Mouse (Mus musculus): ENCODE data around the gene Olfml3. TPM values are rescaled to one million over a fixed set of nuclear protein-coding genes. Genes with fewer than 3 reads are reported as not detected.

The Olfml3 gene
- polyA plus RNA-seq, 1 experiment: 0.12 TPM

GRCm38 (mm10) chr3:103743208-103743607 is 5.4 kb upstream of the Olfml3 start:
- H3K9me3 ChIP-seq: no peaks in the 10 kb centered on the region
- H3K4me3 ChIP-seq (replicated peaks): no peak overlapping the region
- peaks cover 100% of the 10 kb centered on the region for H3K36me3 ChIP-seq (replicated peaks; ENCODE audit: low read length)
- TF ChIP-seq GATA1 (IDR thresholded peaks at IDR 0.05; ENCODE audit: borderline replicate concordance, low read length) (no peak), FLI1 (IDR thresholded peaks at IDR 0.05; ENCODE audit: low read length) (no peak)
- peaks cover 77% of the 10 kb centered on the region for H3K4me1 ChIP-seq
- no peaks in the 10 kb centered on the region for H3K27me3 ChIP-seq (replicated peaks)

GRCm38 (mm10) chr3:103740342-103740741 is 2.5 kb upstream of the Olfml3 start:
- Histone ChIP-seq H3K27me3 (replicated peaks) (no peaks in the 10 kb centered on the region), H3K36me3 (replicated peaks; ENCODE audit: low read length) (peaks cover 100% of the 10 kb centered on the region), H3K4me1 (peaks cover 60% of the 10 kb centered on the region), H3K9me3 (no peaks in the 10 kb centered on the region), H3K4me3 (replicated peaks) (no peak overlapping the region)
- TF ChIP-seq FLI1 (IDR thresholded peaks at IDR 0.05; ENCODE audit: low read length) (no peak), GATA1 (IDR thresholded peaks at IDR 0.05; ENCODE audit: borderline replicate concordance, low read length) (no peak)

GRCm38 (mm10) chr3:103739329-103739728 is 1.5 kb upstream of the Olfml3 start, which contains the start of gene Gm10964:
TSS of gene Gm10964 (plus strand) at chr3:103739366.
- H3K4me1 ChIP-seq: peaks cover 62% of the 10 kb centered on the region
- TF ChIP-seq FLI1 (IDR thresholded peaks at IDR 0.05; ENCODE audit: low read length) (no peak), GATA1 (IDR thresholded peaks at IDR 0.05; ENCODE audit: borderline replicate concordance, low read length) (no peak)
- no peaks in the 10 kb centered on the region for H3K9me3 ChIP-seq
- H3K27me3 ChIP-seq (replicated peaks): no peaks in the 10 kb centered on the region
- peak within 1 kb of the TSS; percentile 82 for H3K4me3 ChIP-seq (replicated peaks)
- H3K36me3 ChIP-seq (replicated peaks; ENCODE audit: low read length): peaks cover 100% of the 10 kb centered on the region

GRCm38 (mm10) chr3:103737061-103737754 is 593 bp downstream of the Olfml3 start:
- peaks cover 60% of the 10 kb centered on the region for H3K4me1 ChIP-seq
- no peak for TF ChIP-seq GATA1 (IDR thresholded peaks at IDR 0.05; ENCODE audit: borderline replicate concordance, low read length)
- TF ChIP-seq FLI1 (IDR thresholded peaks at IDR 0.05; ENCODE audit: low read length): no peak
- no peak overlapping the region for H3K4me3 ChIP-seq (replicated peaks)
- H3K9me3 ChIP-seq: no peaks in the 10 kb centered on the region
- peaks cover 91% of the 10 kb centered on the region for H3K36me3 ChIP-seq (replicated peaks; ENCODE audit: low read length)
- no peaks in the 10 kb centered on the region for H3K27me3 ChIP-seq (replicated peaks)

- TF ChIP-seq FLI1 (IDR thresholded peaks at IDR 0.05; ENCODE audit: low read length) (no peak), GATA1 (IDR thresholded peaks at IDR 0.05; ENCODE audit: borderline replicate concordance, low read length) (no peak)
- Histone ChIP-seq H3K4me1 (peaks cover 62% of the 10 kb centered on the region), H3K36me3 (replicated peaks; ENCODE audit: low read length) (peaks cover 85% of the 10 kb centered on the region)
Observed at GRCm38 (mm10) chr3:103735776-103736600, 1.8 kb downstream of the Olfml3 start.

GRCm38 (mm10) chr3:103734696-103735519 is 2.9 kb downstream of the Olfml3 start:
- H3K36me3 ChIP-seq (replicated peaks; ENCODE audit: low read length): peaks cover 82% of the 10 kb centered on the region
- H3K27me3 ChIP-seq (replicated peaks): no peaks in the 10 kb centered on the region
- TF ChIP-seq FLI1 (IDR thresholded peaks at IDR 0.05; ENCODE audit: low read length): no peak
- no peak for TF ChIP-seq GATA1 (IDR thresholded peaks at IDR 0.05; ENCODE audit: borderline replicate concordance, low read length)
- H3K4me3 ChIP-seq (replicated peaks): no peak overlapping the region
- no peaks in the 10 kb centered on the region for H3K9me3 ChIP-seq
- H3K4me1 ChIP-seq: peaks cover 56% of the 10 kb centered on the region

More at GRCm38 (mm10) chr3:103735776-103736600, 1.8 kb downstream of the Olfml3 start:
- H3K9me3 ChIP-seq: no peaks in the 10 kb centered on the region
- no peaks in the 10 kb centered on the region for H3K27me3 ChIP-seq (replicated peaks)
- no peak overlapping the region for H3K4me3 ChIP-seq (replicated peaks)

GRCm38 (mm10) chr3:103733799-103734695 is 3.8 kb downstream of the Olfml3 start:
- Histone ChIP-seq H3K4me1 (peaks cover 56% of the 10 kb centered on the region), H3K9me3 (no peaks in the 10 kb centered on the region)

GRCm38 (mm10) chr3:103733176-103733575 is 4.6 kb downstream of the Olfml3 start:
- Histone ChIP-seq H3K36me3 (replicated peaks; ENCODE audit: low read length) (peaks cover 67% of the 10 kb centered on the region), H3K9me3 (no peaks in the 10 kb centered on the region), H3K27me3 (replicated peaks) (no peaks in the 10 kb centered on the region), H3K4me1 (peaks cover 52% of the 10 kb centered on the region), H3K4me3 (replicated peaks) (no peak overlapping the region)
- TF ChIP-seq FLI1 (IDR thresholded peaks at IDR 0.05; ENCODE audit: low read length) (no peak), GATA1 (IDR thresholded peaks at IDR 0.05; ENCODE audit: borderline replicate concordance, low read length) (no peak)

More at GRCm38 (mm10) chr3:103733799-103734695, 3.8 kb downstream of the Olfml3 start:
- no peaks in the 10 kb centered on the region for H3K27me3 ChIP-seq (replicated peaks)
- peaks cover 76% of the 10 kb centered on the region for H3K36me3 ChIP-seq (replicated peaks; ENCODE audit: low read length)
- TF ChIP-seq FLI1 (IDR thresholded peaks at IDR 0.05; ENCODE audit: low read length): no peak
- no peak for TF ChIP-seq GATA1 (IDR thresholded peaks at IDR 0.05; ENCODE audit: borderline replicate concordance, low read length)
- no peak overlapping the region for H3K4me3 ChIP-seq (replicated peaks)
